Mouse (Mus musculus): ENCODE data around the gene Rps23. TPM values are rescaled to one million over a fixed set of nuclear protein-coding genes. Genes with fewer than 3 reads are reported as not detected.

The Rps23 gene
- total RNA-seq, 2 experiments from 2014 or later = 466 to 502 TPM

GRCm38 (mm10) chr13:90929847-90930246, 7.1 kb downstream of the Rps23 start:
- peak; percentile 39 to 69 for DNase-seq (ENCODE audit: low spot score in 2 of 2)

- DNase-seq (ENCODE audit: low spot score in 2 of 2) = no peak
Observed at GRCm38 (mm10) chr13:90933256-90933655, 10.5 kb downstream of the Rps23 start.

GRCm38 (mm10) chr13:90935852-90936251, 13.1 kb downstream of the Rps23 start:
- no peak for DNase-seq (ENCODE audit: low spot score in 2 of 2)

- no peak for DNase-seq (ENCODE audit: low spot score in 2 of 2)
Observed at GRCm38 (mm10) chr13:90939192-90939591, 16.4 kb downstream of the Rps23 start.

GRCm38 (mm10) chr13:90939600-90939999, 16.8 kb downstream of the Rps23 start:
- no peak for DNase-seq (ENCODE audit: low spot score in 2 of 2)

GRCm38 (mm10) chr13:90958894-90959293, 36.1 kb downstream of the Rps23 start:
- DNase-seq (ENCODE audit: low spot score in 2 of 2) = no peak

GRCm38 (mm10) chr13:90960591-90960990, 37.8 kb downstream of the Rps23 start:
- no peak for DNase-seq (ENCODE audit: low spot score in 2 of 2)

GRCm38 (mm10) chr13:90962836-90963760, 40.3 kb downstream of the Rps23 start:
- no peak for DNase-seq (ENCODE audit: low spot score in 2 of 2)

GRCm38 (mm10) chr13:90964511-90964910, 41.8 kb downstream of the Rps23 start:
- no peak for DNase-seq (ENCODE audit: low spot score in 2 of 2)

GRCm38 (mm10) chr13:90965996-90966395, 43.2 kb downstream of the Rps23 start:
- no peak for DNase-seq (ENCODE audit: low spot score in 2 of 2)

GRCm38 (mm10) chr13:90967422-90967821, 44.7 kb downstream of the Rps23 start:
- peak; percentile 65 to 78 for DNase-seq (ENCODE audit: low spot score in 2 of 2)

GRCm38 (mm10) chr13:90968940-90969339, 46.2 kb downstream of the Rps23 start:
- no peak for DNase-seq (ENCODE audit: low spot score in 2 of 2)

- no peak for DNase-seq (ENCODE audit: low spot score in 2 of 2)
Observed at GRCm38 (mm10) chr13:90970259-90971017, 47.7 kb downstream of the Rps23 start.

- DNase-seq (ENCODE audit: low spot score in 2 of 2) = no peak
Observed at GRCm38 (mm10) chr13:90973409-90973808, 50.7 kb downstream of the Rps23 start.

Other genes with a start within 250 kb of the Rps23 start
- gene Atp6ap1l, start 17.6 kb upstream of the Rps23 start, total RNA-seq (2021) = not detected

All from gastrocnemius, postnatal 4 days (tissue).